Mouse (Mus musculus): ENCODE measurements around the gene Hras. TPM values are rescaled to one million over a fixed set of nuclear protein-coding genes. Genes with fewer than 3 reads are reported as not detected.
A peak's percentile ranks its signal among the peaks of the same experiment; 100 is the strongest.

Hras gene
- 95.3 and 98.1 TPM in 2 replicates for polyA plus RNA-seq (2016; fragmentation: Nextera tagmentation; extraction: Ambion mirVana)

- Histone ChIP-seq H3K9me3 (no peaks in the 10 kb centered on the region), H3K4me2 (peak within 1 kb of the TSS; percentile 97), H3K27ac (peak within 1 kb of the TSS; percentile 85), H3K4me1 (replicated peaks) (peaks cover 20% of the 10 kb centered on the region), H3K36me3 (peaks cover 48% of the 10 kb centered on the region), H3K27me3 (no peaks in the 10 kb centered on the region), H3K4me3 (replicated peaks) (peak within 1 kb of the TSS; percentile 92), H3K9ac (replicated peaks) (peak within 1 kb of the TSS; percentile 93)
- under 1% methylated on average over 37 of the region's 39 CpGs for WGBS
- peak; percentile 90 for ATAC-seq (ENCODE audit: insufficient number of reproducible peaks, insufficient read depth, low FRiP score, low TSS enrichment, low read depth)
These were observed at the start of gene Hras, which contains the start of gene Lrrc56 for GRCm38 (mm10) chr7:141193948-141194347. Hras (minus strand) TSS chr7:141194005. Lrrc56 (plus strand) TSS chr7:141194157.

- no peak for ATAC-seq (ENCODE audit: insufficient number of reproducible peaks, insufficient read depth, low FRiP score, low TSS enrichment, low read depth)
- Histone ChIP-seq H3K9ac (replicated peaks) (no peak overlapping the region), H3K27ac (no peak overlapping the region), H3K4me3 (replicated peaks) (no peak overlapping the region), H3K36me3 (peaks cover 59% of the 10 kb centered on the region), H3K9me3 (no peaks in the 10 kb centered on the region), H3K27me3 (no peaks in the 10 kb centered on the region), H3K4me1 (replicated peaks) (peaks cover 15% of the 10 kb centered on the region), H3K4me2 (no peak overlapping the region)
- 96% methylated on average over 10 of the region's 10 CpGs for WGBS
These were observed 37.7 kb upstream of the Hras start for GRCm38 (mm10) chr7:141231551-141231950.

- WGBS: 93% methylated on average over 3 of the region's 3 CpGs
- Histone ChIP-seq H3K9ac (replicated peaks) (no peak overlapping the region), H3K4me2 (no peak overlapping the region), H3K27me3 (no peaks in the 10 kb centered on the region), H3K36me3 (peaks cover 56% of the 10 kb centered on the region), H3K4me1 (replicated peaks) (peaks cover 15% of the 10 kb centered on the region), H3K4me3 (replicated peaks) (no peak overlapping the region), H3K27ac (no peak overlapping the region), H3K9me3 (no peaks in the 10 kb centered on the region)
- ATAC-seq (ENCODE audit: insufficient number of reproducible peaks, insufficient read depth, low FRiP score, low TSS enrichment, low read depth): no peak
These were observed 37.3 kb upstream of the Hras start for GRCm38 (mm10) chr7:141231111-141231510.

GRCm38 (mm10) chr7:141230570-141230969 is 36.8 kb upstream of the Hras start:
- 92% methylated on average over 4 of the region's 4 CpGs for WGBS
- Histone ChIP-seq H3K4me3 (replicated peaks) (no peak overlapping the region), H3K36me3 (peaks cover 51% of the 10 kb centered on the region), H3K27me3 (no peaks in the 10 kb centered on the region), H3K4me2 (peak overlapping the region; percentile 7), H3K9me3 (no peaks in the 10 kb centered on the region), H3K4me1 (replicated peaks) (peaks cover 15% of the 10 kb centered on the region), H3K9ac (replicated peaks) (0 out of 2 replicates have a peak overlapping the region, but pooled peaks have one; percentile 4), H3K27ac (no peak overlapping the region)
- no peak for ATAC-seq (ENCODE audit: insufficient number of reproducible peaks, insufficient read depth, low FRiP score, low TSS enrichment, low read depth)

- peak overlapping the region; percentile 92 for H3K4me2 ChIP-seq
- WGBS: 65% methylated on average over 6 of the region's 6 CpGs
- peaks cover 15% of the 10 kb centered on the region for H3K4me1 ChIP-seq (replicated peaks)
- H3K9ac ChIP-seq (replicated peaks): peak overlapping the region; percentile 87
- H3K36me3 ChIP-seq: peaks cover 43% of the 10 kb centered on the region
- H3K4me3 ChIP-seq (replicated peaks): peak overlapping the region; percentile 99
- H3K27ac ChIP-seq: no peak overlapping the region
- no peaks in the 10 kb centered on the region for H3K9me3 ChIP-seq
- no peak for ATAC-seq (ENCODE audit: insufficient number of reproducible peaks, insufficient read depth, low FRiP score, low TSS enrichment, low read depth)
- no peaks in the 10 kb centered on the region for H3K27me3 ChIP-seq
These were observed 35.9 kb upstream of the Hras start for GRCm38 (mm10) chr7:141229702-141230101.

GRCm38 (mm10) chr7:141228279-141229067 is 34.7 kb upstream of the Hras start, which contains the start of gene Phrf1:
Phrf1 (plus strand) TSS chr7:141228784.
- H3K9me3 ChIP-seq: no peaks in the 10 kb centered on the region
- peak within 1 kb of the TSS; percentile 92 for H3K4me2 ChIP-seq
- peak within 1 kb of the TSS; percentile 94 for H3K27ac ChIP-seq
- ATAC-seq (ENCODE audit: insufficient number of reproducible peaks, insufficient read depth, low FRiP score, low TSS enrichment, low read depth): peak; percentile 94
- no peaks in the 10 kb centered on the region for H3K27me3 ChIP-seq
- WGBS: under 1% methylated on average over 76 of the region's 76 CpGs
- peak within 1 kb of the TSS; percentile 87 for H3K9ac ChIP-seq (replicated peaks)
- H3K4me3 ChIP-seq (replicated peaks): peak within 1 kb of the TSS; percentile 99
- H3K4me1 ChIP-seq (replicated peaks): peaks cover 15% of the 10 kb centered on the region
- peaks cover 30% of the 10 kb centered on the region for H3K36me3 ChIP-seq

GRCm38 (mm10) chr7:141227796-141228195 is 34.0 kb upstream of the Hras start:
- peaks cover 24% of the 10 kb centered on the region for H3K36me3 ChIP-seq
- peaks cover 15% of the 10 kb centered on the region for H3K4me1 ChIP-seq (replicated peaks)
- WGBS: 82% methylated on average over 4 of the region's 4 CpGs
- H3K9me3 ChIP-seq: no peaks in the 10 kb centered on the region
- no peak overlapping the region for H3K27ac ChIP-seq
- peak overlapping the region; percentile 99; the same call in 1 of the 2 replicates for H3K4me3 ChIP-seq (replicated peaks)
- H3K4me2 ChIP-seq: peak overlapping the region; percentile 92
- 0 out of 2 replicates have a peak, but pooled peaks have one; percentile 17 for ATAC-seq (ENCODE audit: insufficient number of reproducible peaks, insufficient read depth, low FRiP score, low TSS enrichment, low read depth)
- H3K27me3 ChIP-seq: no peaks in the 10 kb centered on the region
- peak overlapping the region; percentile 87; the same call in 1 of the 2 replicates for H3K9ac ChIP-seq (replicated peaks)

- Histone ChIP-seq H3K27ac (no peak overlapping the region), H3K4me3 (replicated peaks) (no peak overlapping the region), H3K36me3 (peaks cover 11% of the 10 kb centered on the region), H3K27me3 (no peaks in the 10 kb centered on the region), H3K9me3 (no peaks in the 10 kb centered on the region), H3K9ac (replicated peaks) (no peak overlapping the region), H3K4me1 (replicated peaks) (peaks cover 23% of the 10 kb centered on the region), H3K4me2 (no peak overlapping the region)
- 82% methylated on average over 6 of the region's 6 CpGs for WGBS
- ATAC-seq (ENCODE audit: insufficient number of reproducible peaks, insufficient read depth, low FRiP score, low TSS enrichment, low read depth): no peak
These were observed 32.7 kb upstream of the Hras start for GRCm38 (mm10) chr7:141226535-141226934.

- 89% methylated on average over 4 of the region's 4 CpGs for WGBS
- Histone ChIP-seq H3K27me3 (no peaks in the 10 kb centered on the region), H3K36me3 (peaks cover 25% of the 10 kb centered on the region), H3K9me3 (no peaks in the 10 kb centered on the region), H3K27ac (peak overlapping the region; percentile 87), H3K9ac (replicated peaks) (0 out of 2 replicates have a peak overlapping the region, but pooled peaks have one; percentile 52), H3K4me2 (peak overlapping the region; percentile 91; the same call in 1 of the 2 replicates), H3K4me1 (replicated peaks) (peaks cover 17% of the 10 kb centered on the region), H3K4me3 (replicated peaks) (no peak overlapping the region)
- no peak for ATAC-seq (ENCODE audit: insufficient number of reproducible peaks, insufficient read depth, low FRiP score, low TSS enrichment, low read depth)
These were observed 29.0 kb upstream of the Hras start for GRCm38 (mm10) chr7:141222696-141223215.

GRCm38 (mm10) chr7:141222126-141222467 is 28.3 kb upstream of the Hras start:
- Histone ChIP-seq H3K4me3 (replicated peaks) (peak overlapping the region; percentile 57), H3K27me3 (no peaks in the 10 kb centered on the region), H3K9ac (replicated peaks) (peak overlapping the region; percentile 52), H3K4me1 (replicated peaks) (peaks cover 21% of the 10 kb centered on the region), H3K4me2 (peak overlapping the region; percentile 91), H3K36me3 (peaks cover 31% of the 10 kb centered on the region), H3K9me3 (no peaks in the 10 kb centered on the region), H3K27ac (peak overlapping the region; percentile 87)
- ATAC-seq (ENCODE audit: insufficient number of reproducible peaks, insufficient read depth, low FRiP score, low TSS enrichment, low read depth): no peak
- WGBS: 10% methylated on average over 8 of the region's 8 CpGs

Measured in limb, embryonic 12.5 days (tissue).